Mouse (Mus musculus): ENCODE data around the gene Gm42421. TPM values are rescaled to one million over a fixed set of nuclear protein-coding genes. Genes with fewer than 3 reads are reported as not detected.
A peak's percentile ranks its signal among the peaks of the same experiment; 100 is the strongest.

Gm42421 gene
- polyA plus RNA-seq, 1 experiment from 2014 or later = 0.71 TPM

DNA sequence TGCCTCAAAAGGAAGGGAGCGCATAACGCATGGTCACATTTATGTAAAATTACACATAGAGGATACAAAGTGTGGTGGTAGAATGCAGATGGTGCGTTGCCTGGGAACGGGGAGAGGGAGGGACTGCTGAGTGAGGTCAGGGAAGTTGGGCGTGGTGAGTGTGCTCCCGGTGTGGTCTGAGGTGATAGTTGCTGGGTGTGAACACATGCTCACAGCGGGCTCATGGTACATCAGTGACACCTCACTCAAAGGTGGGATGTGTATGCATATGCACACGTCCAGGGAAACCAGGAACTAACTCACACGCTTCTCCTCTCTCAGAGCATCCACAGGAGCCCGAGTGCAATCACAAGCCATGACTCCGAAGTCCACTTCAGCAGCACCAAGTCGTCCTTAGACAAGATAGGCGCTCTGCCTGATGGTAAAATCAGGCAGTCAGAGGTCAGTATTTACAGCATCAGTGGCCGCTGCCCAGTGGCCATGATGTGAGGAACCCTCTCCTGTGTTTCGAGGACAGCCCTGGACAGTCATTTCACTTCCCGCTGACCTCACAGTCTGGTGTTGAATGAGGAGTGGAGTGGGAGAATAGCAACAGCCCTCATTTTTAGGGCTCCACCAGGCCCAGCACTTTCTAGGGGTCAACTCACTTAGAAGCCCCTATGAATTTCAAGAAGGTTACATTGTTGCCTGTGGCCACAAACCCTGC lies 48.9 kb downstream of the Gm42421 start:
- no peaks in the 10 kb centered on the region for H3K9me3 ChIP-seq (ENCODE audit: control insufficient read depth, low read length)
- ATAC-seq = 0 out of 2 replicates have a peak, but pooled peaks have one; percentile 18
- 63% methylated on average over 16 of the region's 16 CpGs for WGBS

DNA sequence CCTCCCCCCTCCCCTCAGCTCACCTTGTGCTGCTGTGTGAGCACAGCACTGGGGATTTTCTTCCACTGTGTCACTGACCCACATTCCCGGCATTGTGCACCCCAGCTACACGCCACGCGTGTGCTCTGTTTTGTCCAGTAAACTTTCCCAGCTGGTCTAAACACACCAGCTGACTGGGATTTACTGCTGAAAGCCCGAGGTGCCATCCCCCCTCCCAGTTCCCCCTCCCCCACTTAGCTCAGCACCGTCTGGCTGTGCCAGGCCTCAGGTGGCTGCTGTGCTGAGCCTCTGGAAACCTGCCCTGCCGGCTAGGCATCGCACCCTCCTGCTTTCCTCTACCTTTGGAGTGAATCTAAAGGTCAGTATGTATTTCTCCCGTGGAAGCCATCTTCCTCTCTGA lies 52.9 kb downstream of the Gm42421 start:
- no peak overlapping the region for H3K4me2 ChIP-seq (ENCODE audit: low read depth, low read length)
- no peak overlapping the region for H3K27ac ChIP-seq (ENCODE audit: low read length)
- H3K27me3 ChIP-seq (replicated peaks; ENCODE audit: control insufficient read depth, insufficient read depth, low read length) = no peaks in the 10 kb centered on the region
- peak; percentile 61 for ATAC-seq
- H3K4me3 ChIP-seq (ENCODE audit: low read length) = no peak overlapping the region
- 31% methylated on average over 9 of the region's 9 CpGs for WGBS
- no peaks in the 10 kb centered on the region for H3K36me3 ChIP-seq (ENCODE audit: control insufficient read depth, insufficient read depth, low read length)
- H3K9me3 ChIP-seq (ENCODE audit: control insufficient read depth, low read length) = no peaks in the 10 kb centered on the region
- H3K9ac ChIP-seq (ENCODE audit: low read depth, low read length) = no peak overlapping the region
- peaks cover 3% of the 10 kb centered on the region for H3K4me1 ChIP-seq (ENCODE audit: control insufficient read depth, insufficient read depth, low read length)

More for the DNA sequence above, 48.9 kb downstream of the Gm42421 start:
- Histone ChIP-seq H3K4me1 (ENCODE audit: control insufficient read depth, insufficient read depth, low read length) (peaks cover 10% of the 10 kb centered on the region), H3K4me2 (ENCODE audit: low read depth, low read length) (no peak overlapping the region), H3K4me3 (ENCODE audit: low read length) (no peak overlapping the region), H3K36me3 (ENCODE audit: control insufficient read depth, insufficient read depth, low read length) (no peaks in the 10 kb centered on the region), H3K27ac (ENCODE audit: low read length) (no peak overlapping the region), H3K9ac (ENCODE audit: low read depth, low read length) (no peak overlapping the region), H3K27me3 (replicated peaks; ENCODE audit: control insufficient read depth, insufficient read depth, low read length) (no peaks in the 10 kb centered on the region)

DNA sequence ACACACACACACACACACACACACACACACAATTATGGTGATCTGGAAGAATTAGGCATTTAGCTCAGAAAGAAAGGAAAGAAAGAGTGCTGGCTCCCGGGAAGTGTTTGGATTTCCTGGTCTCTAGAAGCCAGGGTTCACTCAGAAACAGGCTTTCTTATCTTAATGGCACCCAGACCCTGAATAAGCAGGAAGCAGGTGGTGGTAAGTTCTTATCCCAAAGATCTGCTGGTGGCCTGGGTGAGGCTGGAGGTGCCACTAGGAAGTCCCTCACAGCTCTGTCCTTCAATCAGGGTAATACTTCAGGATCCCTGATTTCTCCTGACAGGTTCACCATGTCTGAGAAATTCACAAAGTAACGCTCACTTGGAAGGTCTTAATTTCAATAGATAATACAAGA lies 54.4 kb downstream of the Gm42421 start:
- Histone ChIP-seq H3K4me2 (ENCODE audit: low read depth, low read length) (no peak overlapping the region), H3K4me3 (ENCODE audit: low read length) (no peak overlapping the region), H3K27me3 (replicated peaks; ENCODE audit: control insufficient read depth, insufficient read depth, low read length) (no peaks in the 10 kb centered on the region), H3K27ac (ENCODE audit: low read length) (peak overlapping the region; percentile 70), H3K9me3 (ENCODE audit: control insufficient read depth, low read length) (no peaks in the 10 kb centered on the region), H3K36me3 (ENCODE audit: control insufficient read depth, insufficient read depth, low read length) (no peaks in the 10 kb centered on the region), H3K4me1 (ENCODE audit: control insufficient read depth, insufficient read depth, low read length) (peaks cover 3% of the 10 kb centered on the region), H3K9ac (ENCODE audit: low read depth, low read length) (no peak overlapping the region)
- 59% methylated on average over 2 of the region's 2 CpGs for WGBS
- ATAC-seq = peak; percentile 85

DNA sequence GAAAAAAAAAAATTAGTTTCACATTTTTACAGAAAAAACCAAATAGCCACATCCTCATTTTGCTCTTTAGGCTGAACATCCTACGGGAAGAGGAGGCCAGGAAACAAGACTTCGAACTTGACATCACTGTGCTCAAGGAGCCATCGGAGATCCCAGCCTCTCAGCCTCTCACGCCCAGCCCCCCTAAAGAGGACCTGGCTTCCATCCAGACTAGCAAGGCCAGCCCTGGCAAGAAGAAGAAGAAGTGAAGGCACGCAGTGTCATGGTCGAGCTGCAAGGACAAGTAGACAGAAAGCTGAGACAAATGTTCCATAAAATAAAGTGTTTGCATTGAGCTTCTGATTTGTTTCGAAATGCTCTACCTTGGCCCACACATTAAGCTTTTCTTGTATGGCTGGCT lies 57.4 kb downstream of the Gm42421 start:
- Histone ChIP-seq H3K4me3 (ENCODE audit: low read length) (no peak overlapping the region), H3K36me3 (ENCODE audit: control insufficient read depth, insufficient read depth, low read length) (peaks cover 12% of the 10 kb centered on the region), H3K4me2 (ENCODE audit: low read depth, low read length) (no peak overlapping the region), H3K9me3 (ENCODE audit: control insufficient read depth, low read length) (no peaks in the 10 kb centered on the region), H3K27ac (ENCODE audit: low read length) (no peak overlapping the region), H3K9ac (ENCODE audit: low read depth, low read length) (no peak overlapping the region), H3K4me1 (ENCODE audit: control insufficient read depth, insufficient read depth, low read length) (peaks cover 3% of the 10 kb centered on the region), H3K27me3 (replicated peaks; ENCODE audit: control insufficient read depth, insufficient read depth, low read length) (no peaks in the 10 kb centered on the region)
- ATAC-seq = no peak
- WGBS = 83% methylated on average over 7 of the region's 7 CpGs

Other genes starting within 250 kb of the Gm42421 start
- 9.9 and 10.5 TPM in 2 replicates for gene Usp42, start 195.9 kb upstream of the Gm42421 start, polyA plus RNA-seq (2015; fragmentation: Nextera tagmentation; extraction: Ambion mirVana)
- gene Eif2ak1, start 110.4 kb upstream of the Gm42421 start, polyA plus RNA-seq (2015; fragmentation: Nextera tagmentation; extraction: Ambion mirVana) = 32.2 and 32.5 TPM in 2 replicates
- 0.12 and 0.15 TPM in 2 replicates for gene Ankrd61, start 30.5 kb upstream of the Gm42421 start, polyA plus RNA-seq (2015; fragmentation: Nextera tagmentation; extraction: Ambion mirVana)
- gene Aimp2, start 18.3 kb upstream of the Gm42421 start, polyA plus RNA-seq (2015; fragmentation: Nextera tagmentation; extraction: Ambion mirVana) = 123 and 135 TPM in 2 replicates
- 18.2 and 20.6 TPM in 2 replicates for gene Pms2, start 18.2 kb upstream of the Gm42421 start, polyA plus RNA-seq (2015; fragmentation: Nextera tagmentation; extraction: Ambion mirVana)
- 0.22 and 0.87 TPM in 2 replicates for gene Rsph10b, start 4.9 kb downstream of the Gm42421 start, polyA plus RNA-seq (2015; fragmentation: Nextera tagmentation; extraction: Ambion mirVana)
- 74.2 and 76.7 TPM in 2 replicates for gene Ccz1, start 86.7 kb downstream of the Gm42421 start, polyA plus RNA-seq (2015; fragmentation: Nextera tagmentation; extraction: Ambion mirVana)
- not detected in 2 replicates for gene Ocm, start 98.5 kb downstream of the Gm42421 start, polyA plus RNA-seq (2015; fragmentation: Nextera tagmentation; extraction: Ambion mirVana)
- 4.8 and 5.4 TPM in 2 replicates for gene Lmtk2, start 172.3 kb downstream of the Gm42421 start, polyA plus RNA-seq (2015; fragmentation: Nextera tagmentation; extraction: Ambion mirVana)

All from intestine, embryonic 16.5 days (tissue).